Mouse (Mus musculus) midbrain, embryonic 10.5 days (tissue): ENCODE data around the gene Gdi2. TPM values are rescaled to one million over a fixed set of nuclear protein-coding genes. Genes with fewer than 3 reads are reported as not detected.
A peak's percentile ranks its signal among the peaks of the same experiment; 100 is the strongest.

Experiments used
- DNase-seq: peaks from one replicate; pipeline ENCODE4 v3.0.0-alpha.2; 2017; ENCODE audit warnings: low spot score
- H3K27ac ChIP-seq: fragments of 300-500 bp; sonication (generic); replicated peaks from 2 replicates; pipeline ENCODE4 v1.5.1; 2016; ENCODE audit warnings: mild to moderate bottlenecking
- H3K27me3 ChIP-seq: fragments of 300-500 bp; sonication (generic); 2 replicates; pipeline ENCODE4 v1.6.1; 2016; ENCODE audit warnings: low read depth, mild to moderate bottlenecking; ENCODE audit not compliant: poor library complexity, severe bottlenecking
- H3K36me3 ChIP-seq: fragments of 300-500 bp; sonication (generic); 2 replicates; pipeline ENCODE4 v1.6.1; 2016; ENCODE audit warnings: mild to moderate bottlenecking, moderate library complexity
- H3K4me1 ChIP-seq: fragments of 300-500 bp; sonication (generic); 2 replicates; pipeline ENCODE4 v1.6.1; 2016
- H3K4me3 ChIP-seq: fragments of 300-500 bp; sonication (generic); 2 replicates; pipeline ENCODE4 v1.5.1; 2016; ENCODE audit warnings: mild to moderate bottlenecking, moderate library complexity
- H3K9me3 ChIP-seq: fragments of 300-500 bp; sonication (generic); replicated peaks from 2 replicates; pipeline ENCODE4 v1.6.1; 2016; ENCODE audit warnings: mild to moderate bottlenecking
- WGBS: fragments of 180-500 bp; shearing (Covaris S2); methylation state at CpG from one replicate; pipeline ENCODE4 v1.1.7; 2016; 5-methylcytosine and 5-hydroxymethylcytosine counted together
- polyA plus RNA-seq: library from polyadenylated mRNA; unstranded; fragments of >200 nt; fragmentation: Nextera tagmentation; extraction: Ambion mirVana; gene quantifications from 2 replicates; pipeline ENCODE4 v1.2.1, GENCODE M21; 2016

Gene Gdi2
- polyA plus RNA-seq, 1 experiment from 2014 or later: 448 TPM

GRCm38 (mm10) chr13:3590789-3591188 lies 52.9 kb downstream of the Gdi2 start:
- DNase-seq: no peak
- H3K4me3 ChIP-seq: no peak overlapping the region
- no peaks in the 10 kb centered on the region for H3K27me3 ChIP-seq
- no peaks in the 10 kb centered on the region for H3K4me1 ChIP-seq
- WGBS: 90% methylated on average over 3 of the region's 3 CpGs
- peaks cover 93% of the 10 kb centered on the region for H3K36me3 ChIP-seq
- no peaks in the 10 kb centered on the region for H3K9me3 ChIP-seq
- H3K27ac ChIP-seq: no peak overlapping the region

- Histone ChIP-seq H3K4me1 (no peaks in the 10 kb centered on the region), H3K36me3 (peaks cover 91% of the 10 kb centered on the region), H3K27me3 (no peaks in the 10 kb centered on the region), H3K9me3 (no peaks in the 10 kb centered on the region), H3K27ac (no peak overlapping the region), H3K4me3 (no peak overlapping the region)
- 90% methylated on average over 1 of the region's 1 CpGs for WGBS
- DNase-seq: no peak
These were observed 56.4 kb downstream of the Gdi2 start for GRCm38 (mm10) chr13:3594311-3594710.

GRCm38 (mm10) chr13:3596232-3596631 lies 58.4 kb downstream of the Gdi2 start:
- no peaks in the 10 kb centered on the region for H3K9me3 ChIP-seq
- H3K4me3 ChIP-seq: no peak overlapping the region
- H3K27ac ChIP-seq: no peak overlapping the region
- 97% methylated on average over 6 of the region's 6 CpGs for WGBS
- H3K27me3 ChIP-seq: no peaks in the 10 kb centered on the region
- H3K36me3 ChIP-seq: peaks cover 83% of the 10 kb centered on the region
- no peaks in the 10 kb centered on the region for H3K4me1 ChIP-seq
- no peak for DNase-seq

GRCm38 (mm10) chr13:3609780-3610117 lies 71.9 kb downstream of the Gdi2 start:
- H3K4me3 ChIP-seq: peak overlapping the region; percentile 87
- 0 out of 2 replicates have a peak, but pooled peaks cover 2% of the 10 kb centered on the region for H3K36me3 ChIP-seq
- no peak for DNase-seq
- H3K9me3 ChIP-seq: peaks cover 3% of the 10 kb centered on the region; the same call in 1 of the 2 replicates
- peak overlapping the region; percentile 92 for H3K27ac ChIP-seq
- 0 out of 2 replicates have a peak, but pooled peaks cover 4% of the 10 kb centered on the region for H3K27me3 ChIP-seq
- 32% methylated on average over 8 of the region's 8 CpGs for WGBS
- H3K4me1 ChIP-seq: peaks cover 11% of the 10 kb centered on the region

- peaks cover 3% of the 10 kb centered on the region; the same call in 1 of the 2 replicates for H3K9me3 ChIP-seq
- 0 out of 2 replicates have a peak, but pooled peaks cover 4% of the 10 kb centered on the region for H3K27me3 ChIP-seq
- H3K36me3 ChIP-seq: 0 out of 2 replicates have a peak, but pooled peaks cover 2% of the 10 kb centered on the region
- under 1% methylated on average over 49 of the region's 50 CpGs for WGBS
- H3K4me3 ChIP-seq: peak overlapping the region; percentile 87
- DNase-seq: no peak
- H3K27ac ChIP-seq: peak overlapping the region; percentile 92
- peaks cover 11% of the 10 kb centered on the region for H3K4me1 ChIP-seq
These were observed 72.4 kb downstream of the Gdi2 start for GRCm38 (mm10) chr13:3610118-3610794.

- Histone ChIP-seq H3K4me1 (peaks cover 11% of the 10 kb centered on the region), H3K4me3 (peak within 1 kb of the TSS; percentile 87), H3K36me3 (0 out of 2 replicates have a peak, but pooled peaks cover 2% of the 10 kb centered on the region), H3K27ac (peak within 1 kb of the TSS; percentile 92), H3K9me3 (peaks cover 3% of the 10 kb centered on the region; the same call in 1 of the 2 replicates), H3K27me3 (0 out of 2 replicates have a peak, but pooled peaks cover 4% of the 10 kb centered on the region)
- DNase-seq: peak; percentile 99
- under 1% methylated on average over 57 of the region's 58 CpGs for WGBS
These were observed 73.1 kb downstream of the Gdi2 start, which contains the start of gene Fam208b for GRCm38 (mm10) chr13:3610795-3611438. Gene Fam208b (minus strand): TSS chr13:3611108.

Other genes with a start within 250 kb of the Gdi2 start
- 16.9 and 17.8 TPM in 2 replicates for gene Fam208b, start 73.0 kb downstream of the Gdi2 start, polyA plus RNA-seq
- 15.2 and 16.7 TPM in 2 replicates for gene Asb13, start 96.0 kb downstream of the Gdi2 start, polyA plus RNA-seq